Mouse (Mus musculus) WW6 (cell line): ENCODE measurements around the gene Atp2b2.

Experiments
- DNase-seq: peaks from one replicate; pipeline ENCODE4 v3.0.0-alpha.2; 2013; ENCODE audit warnings: low read depth, low spot score

Atp2b2 gene

DNA sequence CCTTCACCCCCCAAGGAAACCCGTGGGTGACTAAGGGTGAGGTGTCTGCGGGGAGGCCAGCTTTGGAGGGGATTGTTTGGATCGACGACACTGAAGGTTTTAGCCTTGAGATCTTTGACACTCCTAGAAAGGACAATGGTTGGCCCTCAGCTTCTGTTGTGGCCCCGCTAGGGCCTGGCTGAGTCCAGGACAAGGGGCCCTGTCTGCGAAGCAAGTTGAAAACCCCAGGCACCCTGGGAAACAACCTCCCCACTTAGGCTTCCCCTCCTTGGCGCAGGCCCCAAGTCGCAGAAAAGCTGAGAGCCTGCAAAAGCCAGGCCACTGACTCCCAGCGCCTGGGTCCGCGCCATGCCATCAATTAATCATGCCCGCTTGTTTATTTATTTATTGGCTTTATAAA is at the start of gene Atp2b2:
Atp2b2 (minus strand) TSS at position 282 of the 400 bp plus-strand sequence.
- DNase-seq: no peak

DNA sequence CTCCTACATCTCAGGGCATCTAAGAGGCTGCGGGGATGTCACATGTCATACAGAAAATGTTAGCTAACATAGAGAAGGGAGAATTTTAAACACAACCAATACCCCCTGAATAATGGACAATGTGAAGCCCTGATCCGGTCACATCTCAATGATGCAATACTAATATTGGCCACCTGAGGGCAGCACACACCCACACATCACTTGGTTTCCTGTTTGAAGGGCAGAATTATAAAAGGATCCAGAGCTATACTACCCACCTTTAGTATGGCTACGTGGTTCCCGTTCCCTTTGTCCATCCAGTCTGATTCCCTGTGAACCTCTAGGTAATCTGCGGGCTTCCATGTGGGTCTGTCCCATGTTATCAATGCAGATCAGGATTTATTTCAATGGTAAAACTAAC is 47.2 kb upstream of the Atp2b2 start:
- DNase-seq: peak; percentile 26

DNA sequence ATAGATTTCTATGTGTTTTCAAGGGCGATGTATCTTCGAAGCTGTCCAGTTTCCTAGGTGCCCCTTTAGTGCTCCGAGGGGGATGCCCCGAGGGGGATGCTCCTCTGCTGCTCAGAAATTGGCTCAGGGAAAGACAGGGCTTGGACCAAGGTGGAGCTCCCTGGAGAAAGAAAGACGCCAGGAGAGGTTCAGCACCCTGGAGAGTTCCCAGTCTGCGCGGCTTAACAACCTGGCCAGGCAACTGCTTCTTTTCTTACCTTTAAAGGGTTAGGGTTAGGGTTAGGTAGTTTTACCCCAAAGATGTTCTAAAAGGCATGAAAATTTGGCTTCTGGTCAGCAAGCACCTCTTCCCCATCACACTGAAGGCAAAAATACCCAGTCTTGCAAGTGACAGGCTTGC is 44.7 kb upstream of the Atp2b2 start:
- peak; percentile 47 for DNase-seq

DNA sequence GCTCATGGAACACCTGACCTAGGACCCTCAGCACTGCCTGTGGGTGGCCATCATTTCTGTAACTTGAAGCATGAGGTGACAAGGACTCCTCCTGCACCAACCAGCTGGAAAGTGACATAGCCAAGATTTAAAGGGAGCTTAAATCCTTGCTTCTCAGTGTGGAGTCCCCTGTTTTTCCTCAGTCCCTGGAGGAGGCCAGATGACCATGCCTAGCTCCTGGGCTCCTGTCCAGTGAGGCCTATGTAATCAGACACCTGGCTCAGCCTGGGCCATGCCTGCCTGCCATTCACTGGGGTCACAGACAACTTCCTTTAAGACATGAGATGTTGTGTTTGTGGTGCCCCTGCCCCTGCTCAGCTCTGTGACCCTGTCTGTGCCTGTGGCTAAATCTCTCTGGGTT is 36.1 kb upstream of the Atp2b2 start:
- DNase-seq: no peak

DNA sequence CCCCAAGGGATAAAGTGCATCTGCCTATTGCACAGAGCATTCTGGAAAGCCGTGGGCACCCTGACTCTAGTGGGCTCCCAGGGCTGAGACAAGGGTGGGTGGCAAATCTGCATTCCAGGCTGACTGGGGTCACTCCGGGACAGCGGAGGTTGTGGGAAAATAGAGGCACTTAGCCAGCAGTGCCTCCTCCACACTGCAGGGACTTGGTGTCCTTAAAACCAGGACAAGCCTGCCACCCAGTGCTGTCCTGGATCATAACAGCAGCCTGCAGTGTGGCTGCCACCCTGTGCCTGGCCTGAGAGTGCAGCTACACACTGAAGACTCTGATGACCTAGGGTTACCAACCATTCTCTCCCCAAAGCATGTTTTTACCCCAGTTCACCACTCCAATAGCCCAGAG is 34.1 kb upstream of the Atp2b2 start:
- DNase-seq: no peak

DNA sequence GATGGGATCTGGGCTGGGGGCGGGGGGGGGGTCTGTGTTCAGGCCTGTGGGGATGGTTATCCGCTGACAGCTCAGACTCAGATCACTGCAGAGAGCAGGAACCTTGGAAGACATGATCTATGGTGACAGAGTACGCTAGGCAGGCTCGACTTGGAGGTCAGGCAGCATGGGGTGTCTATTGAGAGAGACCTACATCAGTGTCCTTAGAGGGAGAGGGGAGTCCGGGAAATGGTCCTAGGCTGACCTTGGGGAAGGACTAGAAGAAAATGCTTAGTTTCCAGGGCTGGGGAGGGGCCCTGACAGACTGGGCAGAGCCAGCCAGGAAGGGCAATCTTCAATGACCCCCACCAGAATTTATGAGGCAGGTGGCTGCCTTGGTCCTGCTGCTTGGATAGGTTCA is 33.6 kb upstream of the Atp2b2 start:
- DNase-seq: no peak

GRCm38 (mm10) chr6:114074929-114075328 is 32.5 kb upstream of the Atp2b2 start:
- DNase-seq: no peak

- DNase-seq: no peak
These were observed 31.8 kb upstream of the Atp2b2 start for GRCm38 (mm10) chr6:114074256-114074655.

DNA sequence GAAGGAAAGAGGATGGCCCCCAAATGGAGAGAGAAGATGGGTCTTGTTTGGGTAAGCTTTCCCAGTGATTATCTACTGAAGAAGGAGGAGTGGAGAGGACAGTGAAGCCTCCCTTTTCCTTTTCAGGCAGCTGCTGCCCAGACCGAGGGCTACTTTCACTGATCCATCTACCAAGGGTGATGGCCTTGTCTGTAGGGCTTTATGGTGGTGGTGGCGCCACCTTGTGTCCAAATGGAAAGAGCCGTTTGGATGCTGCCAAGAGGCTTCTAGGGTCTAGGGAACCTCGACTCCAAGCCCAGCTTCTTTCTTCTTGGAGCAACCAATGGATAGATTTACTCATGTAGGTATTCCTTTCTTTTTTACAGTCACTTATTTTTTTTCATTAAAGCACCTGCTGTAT is 29.2 kb upstream of the Atp2b2 start:
- DNase-seq: peak; percentile 38

DNA sequence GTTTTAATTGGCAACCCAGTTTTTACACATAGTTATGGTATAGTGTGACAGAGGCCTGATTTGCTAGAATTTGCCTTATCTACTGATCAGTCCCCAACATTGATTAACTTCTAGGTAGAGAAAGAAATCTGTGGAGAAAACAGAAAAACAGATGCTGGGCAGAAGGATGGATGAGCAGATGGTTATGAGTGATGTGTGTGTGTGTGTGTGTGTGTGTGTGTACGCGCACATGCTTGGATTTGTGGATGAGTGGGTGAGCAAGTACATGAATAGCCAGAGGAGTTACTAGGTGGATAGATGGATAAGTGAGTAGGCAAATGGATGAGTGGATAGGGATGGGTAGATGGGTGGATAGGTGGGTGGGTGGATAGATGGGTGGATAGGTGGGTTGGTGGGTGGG is 20.7 kb upstream of the Atp2b2 start:
- DNase-seq: no peak

GRCm38 (mm10) chr6:114062688-114063087 is 20.3 kb upstream of the Atp2b2 start:
- no peak for DNase-seq

GRCm38 (mm10) chr6:114059206-114059605 is 16.8 kb upstream of the Atp2b2 start:
- DNase-seq: no peak

- no peak for DNase-seq
These were observed 15.8 kb upstream of the Atp2b2 start for GRCm38 (mm10) chr6:114058030-114058808.

- no peak for DNase-seq
These were observed 12.9 kb upstream of the Atp2b2 start for GRCm38 (mm10) chr6:114055311-114055710.

DNA sequence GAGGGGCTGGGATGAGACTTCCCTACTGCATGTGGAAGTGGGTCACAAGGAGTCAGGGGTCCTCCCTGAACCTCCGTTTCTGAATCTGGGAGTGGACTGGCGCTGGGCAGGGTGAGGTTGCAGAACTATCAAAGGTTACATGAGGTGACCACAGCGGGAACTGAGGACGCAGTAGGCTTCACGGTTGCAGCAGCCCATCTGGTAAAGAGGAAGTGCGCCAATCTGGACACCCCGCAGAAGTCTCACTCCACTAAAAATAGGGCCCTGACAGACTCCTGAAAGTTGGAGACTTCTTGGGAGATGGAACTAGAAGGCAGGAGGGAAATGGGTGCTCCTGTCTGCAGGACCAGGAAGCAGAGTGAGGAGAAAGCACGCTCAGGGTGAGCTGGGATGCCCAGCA is 2.5 kb upstream of the Atp2b2 start:
- DNase-seq: no peak

DNA sequence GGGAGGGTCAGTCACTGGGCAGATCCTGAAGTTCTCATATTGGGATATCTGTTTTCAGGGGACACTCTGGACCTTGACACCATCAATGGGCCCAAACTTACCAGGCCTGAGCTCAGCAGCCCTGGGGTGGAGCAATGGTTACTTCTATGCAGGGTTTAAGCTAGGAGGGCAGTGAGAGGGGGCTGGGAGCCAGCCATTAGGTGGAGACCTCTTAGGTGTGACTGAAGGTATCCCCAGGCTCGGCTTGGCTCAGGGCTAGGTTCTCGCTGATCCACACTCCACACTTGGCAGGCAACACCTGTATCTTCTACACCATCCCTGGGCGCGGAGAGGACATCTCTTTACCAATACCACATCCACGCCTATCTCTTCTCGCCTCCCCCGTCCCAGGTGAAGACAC is 423 bp upstream of the Atp2b2 start:
- no peak for DNase-seq

- no peak for DNase-seq
These were observed 515 bp downstream of the Atp2b2 start for GRCm38 (mm10) chr6:114041911-114042284.

DNA sequence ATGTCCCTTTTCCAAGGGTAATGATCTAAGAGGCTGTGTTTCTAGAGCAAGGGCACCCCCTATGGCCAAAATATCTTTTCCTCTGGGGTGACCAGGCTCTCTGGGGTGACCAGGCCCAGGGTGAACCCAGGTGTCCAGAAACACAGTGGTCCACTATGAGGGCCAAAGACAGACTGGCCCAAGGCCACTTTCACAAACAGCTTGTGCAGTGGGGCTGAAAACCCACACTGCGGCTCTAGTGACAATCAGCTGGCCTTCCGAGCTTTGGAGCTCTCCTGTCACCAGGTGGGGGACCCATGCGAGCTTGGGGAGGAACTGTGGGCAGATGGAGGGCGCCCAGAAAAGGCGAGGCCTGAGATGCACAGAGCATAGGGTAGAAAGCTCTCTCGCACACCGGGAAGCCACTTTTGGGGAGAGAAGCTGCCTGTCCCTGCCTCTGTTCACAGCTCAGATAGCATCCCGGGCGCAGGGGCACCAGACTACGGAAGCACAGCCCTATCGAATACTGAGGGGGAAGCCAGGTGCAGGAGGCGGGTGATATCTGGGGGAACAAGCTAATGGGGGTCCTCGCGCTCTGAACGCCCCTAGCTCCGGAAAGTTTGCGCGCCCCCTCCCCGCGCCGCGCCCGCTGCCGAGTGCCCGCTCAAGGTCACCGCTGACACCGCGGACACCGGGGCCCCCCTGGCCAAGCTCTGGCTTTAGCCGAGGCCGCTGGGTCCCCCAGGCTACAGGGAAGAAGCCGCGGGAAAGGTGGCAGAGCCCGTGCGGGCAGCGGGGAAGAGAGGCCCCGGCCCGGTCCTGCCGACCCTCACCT is 1.1 kb downstream of the Atp2b2 start:
- DNase-seq: no peak

GRCm38 (mm10) chr6:114035704-114036103 is 6.7 kb downstream of the Atp2b2 start:
- DNase-seq: no peak

DNA sequence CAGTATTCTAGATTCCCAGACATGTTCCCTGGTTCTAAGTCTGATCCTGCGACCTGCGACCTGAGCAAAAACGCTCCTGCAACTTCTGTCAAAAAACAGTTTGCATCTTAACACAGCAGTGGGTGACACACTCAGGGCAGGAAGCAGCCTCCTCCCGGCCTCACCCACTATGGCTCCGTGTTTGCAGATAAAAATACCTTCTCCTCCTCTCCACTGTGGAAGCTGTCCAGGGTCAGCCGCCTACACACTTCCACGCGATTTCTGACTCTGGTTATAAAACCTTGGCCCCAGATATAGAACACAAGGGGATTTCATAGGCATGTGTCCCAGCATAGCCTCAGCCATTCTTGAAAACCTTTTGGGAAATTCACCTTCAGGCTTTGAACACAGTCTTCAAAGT is 9.6 kb downstream of the Atp2b2 start:
- no peak for DNase-seq

- no peak for DNase-seq
These were observed 18.6 kb downstream of the Atp2b2 start for GRCm38 (mm10) chr6:114023794-114024193.

DNA sequence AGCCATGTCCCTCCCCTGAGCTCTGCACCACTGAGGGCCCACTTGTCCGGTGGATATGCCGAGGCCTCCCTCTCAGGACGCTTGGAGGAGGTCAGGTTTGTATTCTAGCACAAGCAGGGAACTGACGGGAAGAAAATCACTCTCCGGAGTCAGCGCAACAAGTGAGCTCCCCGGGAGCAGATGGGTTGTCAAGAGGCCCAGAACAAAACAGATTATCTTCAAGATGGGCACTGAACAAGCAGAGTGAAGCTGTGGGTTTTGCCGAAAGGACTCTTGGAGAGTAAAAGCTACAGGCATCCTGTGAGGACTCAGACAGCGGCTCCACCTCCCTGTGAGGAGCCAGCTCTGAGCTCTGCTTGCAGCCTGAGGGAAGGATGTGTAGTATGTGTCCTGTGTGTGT is 20.3 kb downstream of the Atp2b2 start:
- DNase-seq: no peak

- no peak for DNase-seq
These were observed 28.6 kb downstream of the Atp2b2 start for GRCm38 (mm10) chr6:114013801-114014200.
